Mouse (Mus musculus) neural tube, embryonic 13.5 days (tissue): ENCODE data around the gene Gm28047. TPM values are rescaled to one million over a fixed set of nuclear protein-coding genes. Genes with fewer than 3 reads are reported as not detected.

Source experiments
- ATAC-seq: fragments of 200-750 bp; cut with Nextera tagmentation; 2 replicates; pipeline ENCODE4 v1.8.0; 2017; ENCODE audit warnings: low read depth, mild to moderate bottlenecking, moderate TSS enrichment, moderate library complexity
- H3K27ac ChIP-seq: fragments of 300-500 bp; sonication (generic); replicated peaks from 2 replicates; pipeline ENCODE4 v1.5.1; 2015; ENCODE audit warnings: moderate library complexity, mild to moderate bottlenecking, inconsistent platforms
- H3K27me3 ChIP-seq: fragments of 300-500 bp; sonication (generic); 2 replicates; pipeline ENCODE4 v1.6.1; 2015; ENCODE audit warnings: mild to moderate bottlenecking, inconsistent platforms
- H3K36me3 ChIP-seq: fragments of 300-500 bp; sonication (generic); 2 replicates; pipeline ENCODE4 v1.6.1; 2015; ENCODE audit warnings: mild to moderate bottlenecking, inconsistent platforms
- H3K4me1 ChIP-seq: fragments of 300-500 bp; sonication (generic); replicated peaks from 2 replicates; pipeline ENCODE4 v1.6.1; 2015; ENCODE audit warnings: inconsistent platforms
- H3K4me2 ChIP-seq: fragments of 300-500 bp; sonication (generic); 2 replicates; pipeline ENCODE4 v1.6.1; 2015; ENCODE audit warnings: inconsistent platforms, mild to moderate bottlenecking, moderate library complexity
- H3K4me3 ChIP-seq: fragments of 300-500 bp; sonication (generic); 2 replicates; pipeline ENCODE4 v1.5.1; 2015; ENCODE audit warnings: mild to moderate bottlenecking, inconsistent platforms
- H3K9ac ChIP-seq: fragments of 300-500 bp; sonication (generic); 2 replicates; pipeline ENCODE4 v1.6.1; 2015; ENCODE audit warnings: moderate library complexity, mild to moderate bottlenecking, inconsistent platforms
- H3K9me3 ChIP-seq: fragments of 300-500 bp; sonication (generic); 2 replicates; pipeline ENCODE4 v1.6.1; 2016; ENCODE audit warnings: inconsistent platforms
- WGBS: fragments of 180-500 bp; shearing (Covaris S2); methylation state at CpG from one replicate; pipeline ENCODE4 v1.1.7; 2015; 5-methylcytosine and 5-hydroxymethylcytosine counted together
- polyA plus RNA-seq: library from polyadenylated mRNA; unstranded; fragments of >200 nt; fragmentation: Nextera tagmentation; extraction: Ambion mirVana; gene quantifications from 2 replicates; pipeline ENCODE4 v1.2.1, GENCODE M21; 2015

The Gm28047 gene
- polyA plus RNA-seq, 1 experiment from 2014 or later: not detected

- Histone ChIP-seq H3K36me3 (peaks cover 67% of the 10 kb centered on the region), H3K4me1 (no peaks in the 10 kb centered on the region; the same call in 1 of the 2 replicates), H3K9ac (no peak overlapping the region), H3K4me3 (no peak overlapping the region), H3K9me3 (no peaks in the 10 kb centered on the region), H3K4me2 (no peak overlapping the region), H3K27me3 (no peaks in the 10 kb centered on the region), H3K27ac (no peak overlapping the region)
- 91% methylated on average over 7 of the region's 7 CpGs for WGBS
- no peak for ATAC-seq
Observed at GRCm38 (mm10) chr15:102533926-102534325, 90.9 kb downstream of the Gm28047 start.

GRCm38 (mm10) chr15:102532106-102532900 is 92.6 kb downstream of the Gm28047 start:
- Histone ChIP-seq H3K27me3 (no peaks in the 10 kb centered on the region), H3K4me2 (no peak overlapping the region), H3K9me3 (no peaks in the 10 kb centered on the region), H3K4me3 (no peak overlapping the region), H3K27ac (no peak overlapping the region), H3K36me3 (peaks cover 74% of the 10 kb centered on the region), H3K9ac (peak overlapping the region; percentile 17; the same call in 1 of the 2 replicates), H3K4me1 (no peaks in the 10 kb centered on the region; the same call in 1 of the 2 replicates)
- WGBS: 80% methylated on average over 3 of the region's 3 CpGs
- ATAC-seq: no peak

GRCm38 (mm10) chr15:102531586-102531985 is 93.3 kb downstream of the Gm28047 start:
- no peaks in the 10 kb centered on the region; the same call in 1 of the 2 replicates for H3K4me1 ChIP-seq
- H3K9me3 ChIP-seq: no peaks in the 10 kb centered on the region
- H3K27me3 ChIP-seq: no peaks in the 10 kb centered on the region
- WGBS: 87% methylated on average over 4 of the region's 4 CpGs
- peaks cover 69% of the 10 kb centered on the region for H3K36me3 ChIP-seq
- no peak overlapping the region for H3K9ac ChIP-seq
- ATAC-seq: no peak
- H3K4me2 ChIP-seq: no peak overlapping the region
- no peak overlapping the region for H3K4me3 ChIP-seq
- H3K27ac ChIP-seq: no peak overlapping the region

GRCm38 (mm10) chr15:102530566-102530965 is 94.3 kb downstream of the Gm28047 start:
- ATAC-seq: no peak
- 83% methylated on average over 4 of the region's 4 CpGs for WGBS
- Histone ChIP-seq H3K9me3 (no peaks in the 10 kb centered on the region), H3K36me3 (peaks cover 60% of the 10 kb centered on the region), H3K4me1 (no peaks in the 10 kb centered on the region; the same call in 1 of the 2 replicates), H3K4me2 (no peak overlapping the region), H3K27me3 (no peaks in the 10 kb centered on the region), H3K9ac (no peak overlapping the region), H3K4me3 (no peak overlapping the region), H3K27ac (no peak overlapping the region)

GRCm38 (mm10) chr15:102528396-102528795 is 96.5 kb downstream of the Gm28047 start:
- H3K36me3 ChIP-seq: peaks cover 60% of the 10 kb centered on the region
- H3K4me2 ChIP-seq: no peak overlapping the region
- H3K9ac ChIP-seq: no peak overlapping the region
- peaks cover 18% of the 10 kb centered on the region for H3K4me1 ChIP-seq
- no peak for ATAC-seq
- WGBS: 97% methylated on average over 1 of the region's 1 CpGs
- no peak overlapping the region for H3K27ac ChIP-seq
- H3K4me3 ChIP-seq: no peak overlapping the region
- H3K27me3 ChIP-seq: no peaks in the 10 kb centered on the region
- no peaks in the 10 kb centered on the region for H3K9me3 ChIP-seq

GRCm38 (mm10) chr15:102527936-102528335 is 96.9 kb downstream of the Gm28047 start:
- WGBS: 81% methylated on average over 3 of the region's 3 CpGs
- no peak overlapping the region for H3K9ac ChIP-seq
- no peaks in the 10 kb centered on the region for H3K9me3 ChIP-seq
- no peaks in the 10 kb centered on the region for H3K27me3 ChIP-seq
- no peak overlapping the region for H3K4me3 ChIP-seq
- no peak overlapping the region for H3K27ac ChIP-seq
- peaks cover 18% of the 10 kb centered on the region for H3K4me1 ChIP-seq
- no peak for ATAC-seq
- H3K4me2 ChIP-seq: no peak overlapping the region
- peaks cover 57% of the 10 kb centered on the region for H3K36me3 ChIP-seq

- Histone ChIP-seq H3K4me3 (no peak overlapping the region), H3K9ac (no peak overlapping the region), H3K4me2 (no peak overlapping the region), H3K9me3 (no peaks in the 10 kb centered on the region), H3K27ac (no peak overlapping the region), H3K27me3 (no peaks in the 10 kb centered on the region), H3K4me1 (peaks cover 18% of the 10 kb centered on the region), H3K36me3 (peaks cover 67% of the 10 kb centered on the region)
- ATAC-seq: no peak
- WGBS: 87% methylated on average over 6 of the region's 6 CpGs
Observed at GRCm38 (mm10) chr15:102526111-102527002, 98.5 kb downstream of the Gm28047 start.

GRCm38 (mm10) chr15:102524892-102525485 is 99.9 kb downstream of the Gm28047 start, which contains the start of gene Npff:
Npff (minus strand) TSS chr15:102524942.
- H3K9me3 ChIP-seq: no peaks in the 10 kb centered on the region
- H3K9ac ChIP-seq: peak within 1 kb of the TSS; percentile 35
- H3K36me3 ChIP-seq: peaks cover 63% of the 10 kb centered on the region
- H3K4me2 ChIP-seq: peak within 1 kb of the TSS; percentile 20
- H3K27ac ChIP-seq: peak within 1 kb of the TSS; percentile 67
- H3K27me3 ChIP-seq: no peaks in the 10 kb centered on the region
- H3K4me3 ChIP-seq: no peak within 1 kb of the TSS
- H3K4me1 ChIP-seq: peaks cover 27% of the 10 kb centered on the region
- peak; percentile 26; the same call in 1 of the 2 replicates for ATAC-seq
- 4% methylated on average over 3 of the region's 3 CpGs for WGBS

- ATAC-seq: no peak
- 81% methylated on average over 4 of the region's 4 CpGs for whole genome bisulfite sequencing
- peaks cover 36% of the 10 kb centered on the region for H3K36me3 ChIP-seq
- H3K9ac ChIP-seq: no peak overlapping the region
- peaks cover 39% of the 10 kb centered on the region for H3K4me1 ChIP-seq
- H3K27ac ChIP-seq: no peak overlapping the region
- H3K4me2 ChIP-seq: no peak overlapping the region
- no peaks in the 10 kb centered on the region for H3K27me3 ChIP-seq
- no peak overlapping the region for H3K4me3 ChIP-seq
- no peaks in the 10 kb centered on the region for H3K9me3 ChIP-seq
Observed at GRCm38 (mm10) chr15:102521480-102521879, 103.4 kb downstream of the Gm28047 start.

GRCm38 (mm10) chr15:102520416-102520815 is 104.5 kb downstream of the Gm28047 start:
- H3K27me3 ChIP-seq: no peaks in the 10 kb centered on the region
- peaks cover 36% of the 10 kb centered on the region for H3K36me3 ChIP-seq
- peak overlapping the region; percentile 22 for H3K9ac ChIP-seq
- no peak overlapping the region for H3K4me2 ChIP-seq
- no peak for ATAC-seq
- peaks cover 48% of the 10 kb centered on the region for H3K4me1 ChIP-seq
- 85% methylated on average over 4 of the region's 4 CpGs for WGBS
- no peak overlapping the region for H3K4me3 ChIP-seq
- no peaks in the 10 kb centered on the region for H3K9me3 ChIP-seq
- H3K27ac ChIP-seq: no peak overlapping the region

GRCm38 (mm10) chr15:102519211-102520141 is 105.4 kb downstream of the Gm28047 start:
- Histone ChIP-seq H3K9ac (peak overlapping the region; percentile 87), H3K36me3 (peaks cover 34% of the 10 kb centered on the region), H3K4me1 (peaks cover 49% of the 10 kb centered on the region), H3K4me2 (peak overlapping the region; percentile 69), H3K27me3 (no peaks in the 10 kb centered on the region), H3K27ac (peak overlapping the region; percentile 99), H3K9me3 (no peaks in the 10 kb centered on the region), H3K4me3 (peak overlapping the region; percentile 71)
- ATAC-seq: no peak
- WGBS: 69% methylated on average over 17 of the region's 17 CpGs
